Mouse (Mus musculus): Measurements from ENCODE around the gene Rbbp4. TPM values are rescaled to one million over a fixed set of nuclear protein-coding genes. Genes with fewer than 3 reads are reported as not detected.

Gene Rbbp4
- total and polyA plus RNA-seq, 3 experiments, result 41.4 to 179 (median 73.3) TPM

DNA sequence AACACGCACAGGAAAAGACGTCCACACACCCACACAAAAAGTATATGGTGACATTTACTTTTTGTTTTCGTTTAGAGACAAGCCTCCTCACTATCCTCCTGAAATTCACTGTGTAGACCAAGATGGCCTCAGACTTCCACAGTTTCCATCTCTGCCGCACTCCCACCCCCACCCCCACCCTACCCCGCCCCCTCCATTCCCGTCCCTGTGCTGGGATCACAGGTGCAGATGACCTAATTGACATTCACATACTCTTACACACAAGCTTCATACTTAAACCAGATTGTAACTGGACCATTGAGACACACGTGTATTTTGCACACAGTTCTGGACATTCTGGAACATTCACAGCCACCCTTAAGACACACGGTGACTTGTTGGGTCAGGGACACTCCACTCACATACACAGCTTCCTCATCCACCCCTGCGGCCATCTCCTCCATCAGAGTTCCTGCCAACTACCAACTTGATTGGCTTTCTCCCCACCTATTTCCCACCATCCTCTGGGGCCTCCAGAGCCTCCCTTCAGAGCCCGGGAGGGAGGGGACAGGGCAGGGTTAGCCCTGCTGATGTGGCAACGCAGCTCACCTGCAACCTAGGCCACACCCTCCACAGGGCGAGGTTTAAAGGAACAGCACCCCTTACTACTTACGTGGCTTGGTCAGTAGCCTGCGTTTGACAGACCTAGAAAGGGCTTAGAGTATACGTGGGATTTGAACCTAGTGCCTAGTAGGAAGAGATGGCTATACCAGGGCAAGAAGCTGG is 63.0 kb downstream of the Rbbp4 start:
- no peak overlapping the region for H3K9ac ChIP-seq (ENCODE audit: insufficient read depth, low read depth)

DNA sequence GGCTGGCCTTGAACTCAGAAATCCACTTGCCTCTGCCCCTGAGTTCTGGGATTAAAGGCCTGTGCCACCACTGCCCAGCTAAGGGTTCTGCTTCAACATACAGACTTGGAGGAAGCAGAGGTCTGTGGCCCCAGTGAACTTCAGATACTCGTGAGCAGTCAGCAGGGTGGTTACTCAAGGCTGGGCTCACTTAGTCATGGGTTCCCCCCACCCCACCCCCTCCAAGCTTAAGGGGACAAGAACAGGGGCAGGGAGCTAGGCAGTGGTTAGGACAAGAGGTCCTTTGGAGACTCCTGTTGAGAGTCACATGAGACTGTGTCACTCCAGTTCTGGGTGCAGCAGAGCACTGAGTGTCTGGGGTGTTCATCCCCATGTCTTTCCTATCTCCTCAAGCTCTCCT is 66.5 kb downstream of the Rbbp4 start:
- no peak for TF ChIP-seq MAZ (IDR thresholded peaks at IDR 0.05; ENCODE audit: low read depth, low read length)
- in situ Hi-C loops (cut with MboI; ENCODE audit: low pct_ligation_motif_present, low pct_unique_long_range_greater_than_20kb, low sequenced_read_pairs), result no loop called here

More for the DNA sequence above, 63.0 kb downstream of the Rbbp4 start:
- Histone ChIP-seq H3K4me2 (ENCODE audit: insufficient read depth, low read depth, poor library complexity, severe bottlenecking) (peak overlapping the region; percentile 69), H3K27ac (ENCODE audit: insufficient read depth, low read depth) (no peak overlapping the region), H3K27me3 (replicated peaks) (no peaks in the 10 kb centered on the region), H3K79me2 (replicated peaks; ENCODE audit: control insufficient read depth, extremely low read depth, insufficient read depth, poor library complexity, severe bottlenecking) (no peaks in the 10 kb centered on the region), H3K4me3 (replicated peaks in 1 of 3; ENCODE audit: low read depth in 2 of 3, low read length in 2 of 3, poor library complexity in 1 of 3) (peak overlapping the region; percentile 22 to 37 (median 34)), H3K4me1 (ENCODE audit: control insufficient read depth in 1 of 2, insufficient read depth in 2 of 2) (peaks cover 4 to 9% of the 10 kb centered on the region in 2 experiments; a peak in 2 of 4 replicates), H3K36me3 (replicated peaks in 1 of 2; ENCODE audit: control insufficient read depth in 1 of 2, insufficient read depth in 1 of 2, low read length in 1 of 2) (no peaks in the 10 kb centered on the region), H3K9me3 (replicated peaks; ENCODE audit: low read length) (no peaks in the 10 kb centered on the region)
- dilution Hi-C loops (cut with MboI; ENCODE audit: extremely low pct_ligation_motif_present, extremely low pct_unique_long_range_greater_than_20kb, low sequenced_read_pairs), result no loop called here
- in situ Hi-C loops (cut with MboI; ENCODE audit: low pct_ligation_motif_present, low pct_unique_long_range_greater_than_20kb, low sequenced_read_pairs), result no loop called here
- DNase-seq (ENCODE audit: extremely low read depth), result peak; percentile 75
- TF ChIP-seq SIN3A (IDR thresholded peaks at IDR 0.05; ENCODE audit: low read length) (peak; percentile 62; the same call in 1 of the 2 replicates), ZKSCAN1 (IDR thresholded peaks at IDR 0.05; ENCODE audit: borderline replicate concordance, low read depth, low read length) (no peak), MAX (IDR thresholded peaks at IDR 0.05; ENCODE audit: low read length) (no peak), NRF1 (IDR thresholded peaks at IDR 0.05; ENCODE audit: low read depth, low read length) (0 out of 2 replicates have a peak, but pooled peaks have one; percentile 23), ZMIZ1 (IDR thresholded peaks at IDR 0.05; ENCODE audit: low read depth, low read length) (0 out of 2 replicates have a peak, but pooled peaks have one; percentile 42), ELF1 (IDR thresholded peaks at IDR 0.05; ENCODE audit: low read depth, low read length) (0 out of 2 replicates have a peak, but pooled peaks have one; percentile 10), POLR2A (IDR thresholded peaks at IDR 0.05; ENCODE audit: low read depth, low read length) (peak; percentile 66), GABPA (IDR thresholded peaks at IDR 0.05; ENCODE audit: insufficient replicate concordance, low read depth, low read length) (no peak), ZC3H11A (IDR thresholded peaks at IDR 0.05; ENCODE audit: low read depth, low read length) (no peak), MAFK (IDR thresholded peaks at IDR 0.05; ENCODE audit: insufficient replicate concordance, low read length) (no peak), CHD1 (IDR thresholded peaks at IDR 0.05; ENCODE audit: low read depth, low read length) (no peak), EP300 (IDR thresholded peaks at IDR 0.05; ENCODE audit: low read length) (no peak), JUN (IDR thresholded peaks at IDR 0.05; ENCODE audit: insufficient read depth, low read depth, low read length) (no peak), RAD21 (IDR thresholded peaks at IDR 0.05; ENCODE audit: low read depth, low read length) (no peak), CHD2 (IDR thresholded peaks at IDR 0.05; ENCODE audit: low read length) (no peak), MXI1 (IDR thresholded peaks at IDR 0.05; ENCODE audit: low read depth, low read length) (0 out of 2 replicates have a peak, but pooled peaks have one; percentile 54), POLR2AphosphoS2 (IDR thresholded peaks at IDR 0.05; ENCODE audit: low read depth, low read length) (no peak), E2F4 (IDR thresholded peaks at IDR 0.05; ENCODE audit: insufficient replicate concordance, low read depth, low read length) (no peak), MYC (IDR thresholded peaks at IDR 0.05; ENCODE audit: low read depth, low read length) (no peak), PAX5 (IDR thresholded peaks at IDR 0.05; ENCODE audit: low read length) (no peak), BHLHE40 (IDR thresholded peaks at IDR 0.05; ENCODE audit: low read depth, low read length) (no peak), RCOR1 (conservative IDR thresholded peaks at IDR 0.05; ENCODE audit: low read depth, low read length) (no peak), MEF2A (IDR thresholded peaks at IDR 0.05; ENCODE audit: borderline replicate concordance, low read depth, low read length) (no peak), USF1 (IDR thresholded peaks at IDR 0.05; ENCODE audit: low read depth, low read length) (no peak), TCF12 (IDR thresholded peaks at IDR 0.05; ENCODE audit: low read depth, low read length) (peak; percentile 24; the same call in 1 of the 2 replicates), TBP (conservative IDR thresholded peaks at IDR 0.05; ENCODE audit: low read depth, low read length) (no peak), IRF4 (IDR thresholded peaks at IDR 0.05; ENCODE audit: low read depth, low read length) (no peak), SMC3 (IDR thresholded peaks at IDR 0.05; ENCODE audit: low read depth, low read length) (no peak), MAZ (IDR thresholded peaks at IDR 0.05; ENCODE audit: low read depth, low read length) (peak; percentile 49; the same call in 1 of the 2 replicates), USF2 (conservative IDR thresholded peaks at IDR 0.05; ENCODE audit: low read depth, low read length) (no peak), CTCF (conservative IDR thresholded peaks at IDR 0.05 in 1 of 2, IDR thresholded peaks at IDR 0.05 in 1 of 2; ENCODE audit: low read depth in 2 of 2, low read length in 2 of 2) (no peak), NELFE (IDR thresholded peaks at IDR 0.05; ENCODE audit: low read depth, low read length) (0 out of 2 replicates have a peak, but pooled peaks have one; percentile 53), ETS1 (conservative IDR thresholded peaks at IDR 0.05; ENCODE audit: low read depth, low read length) (no peak), ZNF384 (IDR thresholded peaks at IDR 0.05; ENCODE audit: low read depth, low read length) (peak; percentile 48), JUND (conservative IDR thresholded peaks at IDR 0.05; ENCODE audit: low read depth, low read length) (no peak), UBTF (IDR thresholded peaks at IDR 0.05; ENCODE audit: low read depth, low read length) (no peak), HCFC1 (IDR thresholded peaks at IDR 0.05; ENCODE audit: low read depth, low read length) (peak; percentile 46; the same call in 1 of the 2 replicates), KAT2A (IDR thresholded peaks at IDR 0.05; ENCODE audit: insufficient replicate concordance, low read length) (no peak)

More for the DNA sequence above, 66.5 kb downstream of the Rbbp4 start:
- no peaks in the 10 kb centered on the region for H3K36me3 ChIP-seq (replicated peaks in 1 of 2; ENCODE audit: control insufficient read depth in 1 of 2, insufficient read depth in 1 of 2, low read length in 1 of 2)
- H3K4me1 ChIP-seq (ENCODE audit: control insufficient read depth in 1 of 2, insufficient read depth in 2 of 2), result peaks cover 13 to 16% of the 10 kb centered on the region in 2 experiments
- no peaks in the 10 kb centered on the region for H3K9me3 ChIP-seq (replicated peaks; ENCODE audit: low read length)
- no peak overlapping the region for H3K9ac ChIP-seq (ENCODE audit: insufficient read depth, low read depth)
- no peak overlapping the region for H3K4me3 ChIP-seq (replicated peaks in 1 of 3; ENCODE audit: low read depth in 2 of 3, low read length in 2 of 3, poor library complexity in 1 of 3)
- H3K79me2 ChIP-seq (replicated peaks; ENCODE audit: control insufficient read depth, extremely low read depth, insufficient read depth, poor library complexity, severe bottlenecking), result no peaks in the 10 kb centered on the region
- no peak overlapping the region for H3K27ac ChIP-seq (ENCODE audit: insufficient read depth, low read depth)
- H3K4me2 ChIP-seq (ENCODE audit: insufficient read depth, low read depth, poor library complexity, severe bottlenecking), result no peak overlapping the region
- no peaks in the 10 kb centered on the region for H3K27me3 ChIP-seq (replicated peaks)
- dilution Hi-C loops (cut with MboI; ENCODE audit: extremely low pct_ligation_motif_present, extremely low pct_unique_long_range_greater_than_20kb, low sequenced_read_pairs), result no loop called here
- DNase-seq (ENCODE audit: extremely low read depth), result no peak

All from CH12.LX (cell line).